Mouse (Mus musculus) ES-Bruce4 (cell line): ENCODE results near the gene Ift122. TPM values are rescaled to one million over a fixed set of nuclear protein-coding genes. Genes with fewer than 3 reads are reported as not detected.

Experiments
- H3K27ac ChIP-seq: 2 replicates; pipeline ENCODE4 v1.5.1; 2012; ENCODE audit warnings: low read length, inconsistent platforms; ENCODE audit not compliant: insufficient read depth
- H3K27me3 ChIP-seq: 2 replicates; pipeline ENCODE4 v1.6.1; 2012; ENCODE audit warnings: mild to moderate bottlenecking, low read length, inconsistent platforms; ENCODE audit not compliant: control insufficient read depth, poor library complexity, insufficient read depth, severe bottlenecking
- H3K36me3 ChIP-seq: 2 replicates; pipeline ENCODE4 v1.6.1; 2012; ENCODE audit warnings: inconsistent platforms, mild to moderate bottlenecking, low read length, moderate library complexity; ENCODE audit not compliant: control insufficient read depth, poor library complexity, insufficient read depth, severe bottlenecking
- H3K4me1 ChIP-seq: one replicate; pipeline ENCODE4 v1.8.1; 2011; ENCODE audit warnings: low read length; ENCODE audit not compliant: control insufficient read depth, insufficient read depth
- H3K4me3 ChIP-seq: 2 replicates; pipeline ENCODE4 v1.5.1; 2011; ENCODE audit warnings: low read depth, mild to moderate bottlenecking, low read length
- H3K9ac ChIP-seq: 2 replicates; pipeline ENCODE4 v1.6.1; 2012; ENCODE audit warnings: low read depth, mild to moderate bottlenecking, inconsistent platforms; ENCODE audit not compliant: poor library complexity, severe bottlenecking
- H3K9me3 ChIP-seq: replicated peaks from 2 replicates; pipeline ENCODE4 v1.6.1; 2012; ENCODE audit warnings: mild to moderate bottlenecking, low read length, inconsistent platforms; ENCODE audit not compliant: control insufficient read depth, poor library complexity, insufficient read depth, severe bottlenecking
- CTCF ChIP-seq: IDR thresholded peaks from one replicate; pipeline ENCODE4 v1.8.1; 2011; ENCODE audit warnings: low read depth, low read length
- EP300 ChIP-seq: IDR thresholded peaks from 2 replicates; pipeline ENCODE4 v1.6.1; 2011; ENCODE audit warnings: low read depth, low read length; ENCODE audit not compliant: insufficient read depth
- POLR2A ChIP-seq: IDR thresholded peaks from one replicate; pipeline ENCODE4 v1.8.1; 2011; ENCODE audit warnings: low read length; ENCODE audit not compliant: insufficient read depth
- polyA plus RNA-seq: library from polyadenylated mRNA; stranded (reverse); fragments of >200 nt; gene quantifications from 2 replicates; pipeline ENCODE4 v1.2.4, GENCODE M21; 2011; ENCODE audit warnings: low read depth; ENCODE audit not compliant: missing spikeins, insufficient read depth, insufficient read length

Gene Ift122
- polyA plus RNA-seq, 1 experiment, result 17.1 TPM

GRCm38 (mm10) chr6:115941128-115941527, 87.9 kb downstream of the Ift122 start:
- no peak for TF ChIP-seq EP300
- TF ChIP-seq POLR2A, result no peak
- no peak for TF ChIP-seq CTCF
- no peak overlapping the region for H3K27ac ChIP-seq
- H3K4me3 ChIP-seq, result no peak overlapping the region
- H3K27me3 ChIP-seq, result no peaks in the 10 kb centered on the region
- H3K4me1 ChIP-seq, result no peaks in the 10 kb centered on the region
- H3K9me3 ChIP-seq, result no peaks in the 10 kb centered on the region
- no peak overlapping the region for H3K9ac ChIP-seq
- no peaks in the 10 kb centered on the region for H3K36me3 ChIP-seq

- Histone ChIP-seq H3K27ac (no peak overlapping the region), H3K9ac (no peak overlapping the region), H3K4me1 (no peaks in the 10 kb centered on the region), H3K9me3 (no peaks in the 10 kb centered on the region), H3K27me3 (no peaks in the 10 kb centered on the region), H3K36me3 (no peaks in the 10 kb centered on the region), H3K4me3 (no peak overlapping the region)
- TF ChIP-seq CTCF (no peak), EP300 (no peak), POLR2A (no peak)
These were observed 90.5 kb downstream of the Ift122 start for GRCm38 (mm10) chr6:115943498-115944427.

DNA sequence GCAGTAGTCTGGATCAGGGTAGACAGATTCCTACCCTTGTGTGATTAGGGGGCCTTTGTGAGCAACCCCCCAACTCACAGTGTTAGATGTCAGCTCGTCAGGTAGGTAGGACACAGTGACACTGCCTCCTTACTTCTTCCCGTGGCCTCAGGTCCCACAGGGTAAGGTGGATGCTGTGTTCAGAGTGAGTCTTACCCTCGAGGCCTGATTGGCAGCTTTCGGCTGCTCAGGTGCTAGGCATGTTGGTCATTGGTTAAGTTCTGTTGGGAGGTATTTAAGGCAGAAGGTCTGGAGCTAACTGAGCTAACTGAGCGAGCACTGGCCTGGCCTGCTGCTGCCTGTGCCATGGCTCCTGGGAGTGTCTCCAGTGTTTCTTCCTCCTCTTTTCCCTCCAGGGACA, 91.4 kb downstream of the Ift122 start, which contains the start of gene H1foo:
Gene H1foo (plus strand): TSS at position 301 of the 400 bp plus-strand sequence.
- Histone ChIP-seq H3K27me3 (no peaks in the 10 kb centered on the region), H3K9me3 (no peaks in the 10 kb centered on the region), H3K4me3 (no peak within 1 kb of the TSS), H3K4me1 (no peaks in the 10 kb centered on the region), H3K9ac (no peak within 1 kb of the TSS), H3K27ac (no peak within 1 kb of the TSS), H3K36me3 (no peaks in the 10 kb centered on the region)
- TF ChIP-seq EP300 (no peak), CTCF (no peak), POLR2A (no peak)

DNA sequence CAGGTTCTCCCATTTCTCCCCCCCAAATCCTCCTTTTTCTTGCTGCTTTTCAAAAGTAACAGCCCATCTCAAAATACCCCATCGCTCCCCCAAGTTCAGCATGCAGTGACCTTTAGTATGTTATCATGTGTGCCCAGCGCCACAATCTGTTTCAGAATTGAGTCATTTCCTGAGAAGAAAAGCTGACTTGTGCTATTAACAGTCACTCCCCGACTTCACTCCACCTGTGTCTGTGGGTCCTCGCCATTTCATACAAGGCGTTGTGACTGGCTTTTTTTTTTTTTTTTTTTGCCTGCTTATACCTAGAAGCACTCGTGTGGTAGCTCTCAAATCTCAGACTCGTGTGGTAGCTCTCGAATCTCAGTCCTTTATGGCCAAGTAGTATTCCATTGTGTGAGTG, 92.4 kb downstream of the Ift122 start:
- no peaks in the 10 kb centered on the region for H3K4me1 ChIP-seq
- TF ChIP-seq POLR2A (no peak), EP300 (no peak), CTCF (no peak)
- no peaks in the 10 kb centered on the region for H3K27me3 ChIP-seq

GRCm38 (mm10) chr6:115946389-115946788, 93.1 kb downstream of the Ift122 start:
- Histone ChIP-seq H3K4me3 (no peak overlapping the region), H3K9me3 (no peaks in the 10 kb centered on the region), H3K27ac (no peak overlapping the region)

More for the DNA sequence above, 92.4 kb downstream of the Ift122 start:
- H3K4me3 ChIP-seq, result no peak overlapping the region
- no peak overlapping the region for H3K9ac ChIP-seq
- H3K36me3 ChIP-seq, result no peaks in the 10 kb centered on the region
- H3K9me3 ChIP-seq, result no peaks in the 10 kb centered on the region
- H3K27ac ChIP-seq, result no peak overlapping the region

DNA sequence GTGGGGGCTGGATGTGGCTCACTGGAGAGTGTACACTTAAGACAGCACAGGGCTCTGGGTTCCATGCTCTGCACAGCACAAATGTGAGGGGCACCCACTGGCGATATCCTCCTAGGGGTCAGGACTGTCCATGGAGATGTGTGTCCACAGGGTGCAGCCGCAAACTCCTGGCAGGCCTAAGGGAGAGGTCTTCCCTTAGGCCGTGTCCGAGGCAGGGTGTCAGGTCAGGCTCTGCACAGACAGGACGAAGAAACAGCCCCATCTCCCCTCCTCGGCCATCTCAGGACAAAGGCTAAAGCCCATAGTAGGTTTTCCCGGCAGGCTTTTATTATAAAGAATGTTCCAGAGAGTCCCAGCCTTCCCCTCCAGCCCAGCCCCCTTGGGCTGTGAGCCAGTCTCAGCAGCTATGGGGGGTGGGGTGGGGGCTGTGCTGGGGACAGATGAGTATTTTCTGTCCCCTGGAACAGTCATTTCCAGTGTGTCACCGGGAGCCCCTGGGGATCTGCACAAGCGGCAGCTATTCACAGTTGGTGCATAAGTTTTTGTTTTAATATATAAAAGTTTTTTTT, 101.3 kb downstream of the Ift122 start:
- H3K4me1 ChIP-seq, result no peaks in the 10 kb centered on the region
- TF ChIP-seq CTCF (no peak), POLR2A (no peak), EP300 (no peak)
- H3K27ac ChIP-seq, result no peak overlapping the region

More at GRCm38 (mm10) chr6:115946389-115946788, 93.1 kb downstream of the Ift122 start:
- Histone ChIP-seq H3K27me3 (no peaks in the 10 kb centered on the region), H3K4me1 (no peaks in the 10 kb centered on the region), H3K9ac (no peak overlapping the region), H3K36me3 (no peaks in the 10 kb centered on the region)
- TF ChIP-seq POLR2A (no peak), CTCF (no peak), EP300 (no peak)

More for the DNA sequence above, 101.3 kb downstream of the Ift122 start:
- Histone ChIP-seq H3K4me3 (no peak overlapping the region), H3K9me3 (no peaks in the 10 kb centered on the region), H3K9ac (no peak overlapping the region), H3K27me3 (no peaks in the 10 kb centered on the region), H3K36me3 (no peaks in the 10 kb centered on the region)
